Mouse (Mus musculus) neutrophil, adult 83 days (primary cell): Measurements from ENCODE around the gene Krt2. TPM values are rescaled to one million over a fixed set of nuclear protein-coding genes. Genes with fewer than 3 reads are reported as not detected.

Experiments
- total RNA-seq, 2 experiments: library from RNA; stranded (reverse); gene quantifications; one replicate each; pipeline ENCODE4 v1.2.4; 2023

The Krt2 gene
- not detected for total RNA-seq

GRCm38 (mm10) chr15:101817875-101818274 is at the start of gene Krt2:
Krt2 (minus strand) TSS chr15:101818169.

GRCm38 (mm10) chr15:101850694-101851093 is 32.7 kb upstream of the Krt2 start, which contains the start of gene Krt1:
Krt1 (minus strand) TSS chr15:101850794.

GRCm38 (mm10) chr15:101802296-101802835 is 15.6 kb downstream of the Krt2 start, which contains the start of gene Krt73:
Krt73 (minus strand) TSS chr15:101802346.

DNA sequence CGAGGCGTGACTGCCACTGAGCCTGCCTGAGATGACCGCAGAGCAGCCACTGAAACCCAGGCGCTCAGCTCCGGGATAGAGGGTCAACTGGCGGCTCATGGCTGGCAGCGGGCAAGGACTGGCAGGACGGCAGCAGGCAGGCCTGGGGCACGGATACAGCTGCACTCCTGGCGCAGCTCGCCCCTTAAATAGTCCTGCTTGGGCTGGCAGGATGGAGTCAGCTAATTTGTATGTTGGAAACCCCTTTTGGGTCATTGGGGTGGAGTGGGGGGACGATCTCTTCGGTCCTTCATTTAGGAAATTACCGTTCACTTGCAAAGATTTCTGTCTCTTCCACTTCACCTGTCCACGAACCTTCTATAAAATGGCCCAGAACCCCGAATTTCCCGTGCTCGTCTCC is 31.6 kb downstream of the Krt2 start, which contains the start of gene Krt72:
Gene Krt72 (minus strand): TSS at position 101 of the 400 bp plus-strand sequence.

Other genes starting within 250 kb of the Krt2 start
- gene Krt75, start 244.3 kb downstream of the Krt2 start, total RNA-seq: under 1 TPM; 0.64 to 0.70 TPM
- gene Gm5414, start 190.0 kb downstream of the Krt2 start, total RNA-seq: not detected
- gene Gm5478, start 170.8 kb downstream of the Krt2 start, total RNA-seq: not detected
- gene Krt6b, start 137.9 kb downstream of the Krt2 start, total RNA-seq: not detected
- not detected for gene Krt6a, start 123.9 kb downstream of the Krt2 start, total RNA-seq
- not detected for gene Krt5, start 105.3 kb downstream of the Krt2 start, total RNA-seq
- not detected for gene Krt71, start 75.1 kb downstream of the Krt2 start, total RNA-seq
- not detected for gene Krt72, start 31.7 kb downstream of the Krt2 start, total RNA-seq
- gene Krt73, start 15.8 kb downstream of the Krt2 start, total RNA-seq: not detected
- not detected for gene Krt1, start 32.6 kb upstream of the Krt2 start, total RNA-seq
- gene Krt77, start 51.5 kb upstream of the Krt2 start, total RNA-seq: not detected
- gene Krt76, start 74.8 kb upstream of the Krt2 start, total RNA-seq: not detected
- not detected for gene Krt4, start 106.6 kb upstream of the Krt2 start, total RNA-seq
- gene Krt79, start 122.2 kb upstream of the Krt2 start, total RNA-seq: not detected
- not detected for gene Krt78, start 136.1 kb upstream of the Krt2 start, total RNA-seq
- gene Krt8, start 186.3 kb upstream of the Krt2 start, total RNA-seq: not detected
- gene Krt18, start 210.0 kb upstream of the Krt2 start, total RNA-seq: under 1 TPM; 0.46 to 0.94 TPM